Mouse (Mus musculus): Measurements from ENCODE around the gene Pik3c2g. TPM values are rescaled to one million over a fixed set of nuclear protein-coding genes. Genes with fewer than 3 reads are reported as not detected.

Gene Pik3c2g
- total RNA-seq, 2 experiments from 2014 or later: 43.7 TPM; not detected in 1

DNA sequence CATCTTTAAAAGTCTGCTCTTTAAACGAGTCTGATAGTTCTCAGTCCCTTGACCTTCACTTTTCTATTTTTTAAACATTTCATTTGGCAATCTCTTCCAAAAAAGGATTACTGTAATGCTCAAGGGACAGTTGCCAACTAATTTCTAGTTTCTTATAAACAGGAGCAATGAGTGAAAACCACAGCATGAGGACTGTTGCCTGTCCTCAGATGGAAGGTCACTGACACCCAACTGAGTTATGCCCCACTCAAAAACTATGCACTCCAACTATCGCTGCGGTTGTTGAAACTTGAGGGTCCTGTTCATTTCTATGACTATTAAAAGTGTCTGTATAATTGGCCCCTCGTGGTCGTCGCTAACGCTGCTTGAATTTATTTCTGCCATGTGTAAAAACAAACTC, 252.9 kb downstream of the Pik3c2g start:
- DNase-seq (ENCODE audit: low spot score in 2 of 2): no peak

DNA sequence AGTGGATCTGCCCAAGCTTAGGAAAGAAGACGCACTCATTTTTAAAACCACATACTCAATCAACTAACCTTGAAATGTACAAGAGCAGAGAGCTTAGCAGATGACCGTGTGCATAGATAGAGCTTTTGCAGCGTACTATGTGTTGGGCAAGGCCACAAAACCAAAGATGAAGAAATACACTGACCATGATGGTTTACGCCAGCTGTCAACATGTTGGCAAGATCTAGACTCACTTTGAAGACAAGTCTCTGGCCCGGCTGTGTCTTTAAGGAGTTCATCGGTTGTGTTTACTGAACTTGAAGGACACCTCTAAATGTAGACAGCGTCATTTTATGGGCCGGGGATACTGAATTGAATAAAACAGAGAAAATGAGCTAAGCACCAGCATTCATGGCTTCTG, 254.3 kb downstream of the Pik3c2g start:
- no peak for DNase-seq (ENCODE audit: low spot score in 2 of 2)

- no peak for DNase-seq (ENCODE audit: low spot score in 2 of 2)
These were observed 255.6 kb downstream of the Pik3c2g start for GRCm38 (mm10) chr6:139842626-139843025.

- DNase-seq (ENCODE audit: low spot score in 2 of 2): no peak
These were observed 256.5 kb downstream of the Pik3c2g start for GRCm38 (mm10) chr6:139843531-139843930.

DNA sequence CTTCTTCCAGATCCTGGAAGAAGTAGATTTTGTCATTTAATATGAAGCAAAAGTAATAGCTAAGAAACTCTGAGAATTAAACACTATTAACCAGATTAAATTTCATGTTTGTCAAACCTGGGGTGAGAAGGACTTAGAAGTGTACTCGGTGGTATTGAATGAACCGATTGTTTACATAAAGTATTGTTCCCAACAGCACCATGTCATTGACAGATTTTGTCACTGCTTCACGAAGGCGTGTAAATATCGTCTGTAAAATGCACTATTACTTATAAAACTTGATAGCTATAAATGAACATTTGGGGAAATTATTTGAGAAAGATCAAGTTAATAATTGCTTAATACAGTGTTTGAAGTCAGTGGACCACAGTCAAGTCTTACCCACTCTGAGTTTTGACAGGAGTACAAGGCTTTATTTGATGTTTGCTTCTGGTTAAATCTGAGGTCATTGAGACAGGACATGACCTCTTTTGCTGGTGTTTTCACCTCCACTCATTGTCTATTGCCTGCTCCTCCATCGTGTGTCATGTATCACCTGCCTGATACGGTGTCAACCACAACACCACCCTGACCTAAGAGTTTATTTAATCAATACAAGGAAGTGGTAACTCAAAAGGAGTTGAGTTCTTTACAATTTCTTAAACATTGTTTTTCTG, 260.0 kb downstream of the Pik3c2g start:
- no peak for DNase-seq (ENCODE audit: low spot score in 2 of 2)

DNA sequence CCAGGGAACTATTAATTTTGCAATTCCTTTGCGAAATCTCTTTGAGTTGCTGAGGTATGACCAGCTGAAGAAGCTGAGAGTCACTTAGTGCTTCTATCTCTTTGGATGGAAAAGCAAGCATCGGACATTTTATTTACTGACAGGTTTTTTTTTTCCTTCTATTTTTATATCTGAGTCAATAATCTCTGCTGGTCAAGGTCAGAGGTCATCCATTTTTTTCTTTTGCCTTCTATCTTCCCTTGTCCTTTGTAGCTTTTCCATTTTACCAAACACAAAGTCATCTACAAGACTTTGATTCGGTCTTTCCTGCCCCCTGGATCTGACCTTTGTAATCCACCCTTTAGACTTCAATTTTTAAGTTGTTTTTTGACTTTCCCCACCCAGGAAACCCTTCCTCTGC, 262.9 kb downstream of the Pik3c2g start:
- no peak for DNase-seq (ENCODE audit: low spot score in 2 of 2)

DNA sequence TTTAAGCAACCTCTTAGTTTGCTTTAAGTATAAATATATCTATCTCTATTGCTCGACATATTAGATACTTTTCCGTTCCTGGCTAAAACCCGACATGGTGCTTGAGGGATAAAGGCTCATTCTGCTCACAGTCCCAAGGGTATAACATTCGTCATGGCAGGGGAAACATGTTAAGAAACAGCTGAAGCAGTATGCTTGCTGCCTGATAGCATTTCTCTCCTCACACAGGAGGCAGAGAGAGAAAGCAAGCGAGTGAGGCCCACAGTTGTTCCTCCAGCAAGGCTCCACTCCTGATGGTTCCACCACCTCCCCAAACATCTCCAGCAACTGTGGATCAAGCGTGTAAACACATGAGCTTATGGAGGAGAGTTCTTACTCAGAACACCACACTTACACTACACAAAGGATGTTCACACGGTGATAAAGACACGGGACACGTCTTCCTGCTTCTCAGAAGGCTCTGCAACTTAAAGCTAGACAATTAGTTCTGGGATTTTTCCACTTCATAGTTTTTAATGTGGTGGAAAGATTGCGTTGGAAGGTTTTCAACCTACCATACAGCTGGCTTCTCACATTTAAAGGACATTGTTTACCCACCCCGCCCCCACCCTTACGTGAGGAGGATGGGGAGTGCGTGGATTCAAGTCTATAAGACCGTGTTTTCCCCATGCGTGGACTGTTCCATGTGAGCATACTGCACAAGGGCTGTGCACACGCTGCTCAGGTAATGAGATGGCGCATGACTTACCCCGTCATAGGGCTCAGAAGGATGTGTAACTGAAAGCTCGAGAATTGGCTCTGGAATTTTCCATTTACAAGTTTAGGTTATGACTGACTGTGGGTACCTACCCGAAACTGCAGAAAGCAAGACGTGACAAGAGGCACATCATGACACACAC, 264.9 kb downstream of the Pik3c2g start:
- no peak for DNase-seq (ENCODE audit: low spot score in 2 of 2)

GRCm38 (mm10) chr6:139852836-139853235, 265.8 kb downstream of the Pik3c2g start:
- no peak for DNase-seq (ENCODE audit: low spot score in 2 of 2)

DNA sequence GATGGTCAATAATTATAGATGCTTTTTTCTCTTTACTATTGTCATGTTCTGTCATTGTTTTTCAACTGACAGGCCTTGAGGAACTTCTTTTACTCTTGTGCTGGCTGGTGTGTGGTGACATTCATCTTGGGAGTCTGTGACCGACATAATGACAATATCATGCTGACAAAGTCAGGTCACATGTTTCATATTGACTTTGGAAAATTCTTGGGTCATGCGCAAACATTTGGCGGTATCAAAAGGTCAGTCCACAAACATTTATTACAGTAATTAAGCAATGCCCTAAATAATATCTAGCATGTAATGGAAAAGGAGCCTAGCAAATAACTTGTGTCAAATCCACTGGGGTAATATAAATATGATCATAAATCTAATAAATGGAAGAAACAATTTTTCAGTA, 273.1 kb downstream of the Pik3c2g start:
- DNase-seq (ENCODE audit: low spot score in 2 of 2): no peak

DNA sequence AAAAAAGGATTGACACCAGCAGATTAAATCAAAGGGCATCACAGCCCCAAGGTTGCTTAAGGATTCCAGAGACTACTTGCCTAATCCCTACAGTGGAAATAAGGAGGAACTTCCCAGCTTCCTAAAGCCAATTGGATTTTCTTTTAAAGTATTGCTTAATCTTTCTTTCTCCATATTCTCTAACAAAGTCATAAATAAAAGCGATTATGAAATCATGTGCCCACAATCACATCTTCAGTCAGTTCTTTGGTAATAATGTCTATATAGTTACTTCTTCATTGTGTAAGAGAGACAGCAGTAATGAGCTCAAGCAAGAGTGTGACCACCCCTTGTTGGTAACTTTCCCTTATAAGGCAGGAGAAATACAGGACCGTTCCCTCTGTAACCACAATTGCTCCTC, 274.5 kb downstream of the Pik3c2g start:
- DNase-seq (ENCODE audit: low spot score in 2 of 2): no peak

GRCm38 (mm10) chr6:139865059-139865673, 278.1 kb downstream of the Pik3c2g start:
- no peak for DNase-seq (ENCODE audit: low spot score in 2 of 2)

GRCm38 (mm10) chr6:139874418-139875176, 287.6 kb downstream of the Pik3c2g start:
- DNase-seq (ENCODE audit: low spot score in 2 of 2): peak; percentile 36 to 47

GRCm38 (mm10) chr6:139876691-139877090, 289.7 kb downstream of the Pik3c2g start:
- DNase-seq (ENCODE audit: low spot score in 2 of 2): no peak

DNA sequence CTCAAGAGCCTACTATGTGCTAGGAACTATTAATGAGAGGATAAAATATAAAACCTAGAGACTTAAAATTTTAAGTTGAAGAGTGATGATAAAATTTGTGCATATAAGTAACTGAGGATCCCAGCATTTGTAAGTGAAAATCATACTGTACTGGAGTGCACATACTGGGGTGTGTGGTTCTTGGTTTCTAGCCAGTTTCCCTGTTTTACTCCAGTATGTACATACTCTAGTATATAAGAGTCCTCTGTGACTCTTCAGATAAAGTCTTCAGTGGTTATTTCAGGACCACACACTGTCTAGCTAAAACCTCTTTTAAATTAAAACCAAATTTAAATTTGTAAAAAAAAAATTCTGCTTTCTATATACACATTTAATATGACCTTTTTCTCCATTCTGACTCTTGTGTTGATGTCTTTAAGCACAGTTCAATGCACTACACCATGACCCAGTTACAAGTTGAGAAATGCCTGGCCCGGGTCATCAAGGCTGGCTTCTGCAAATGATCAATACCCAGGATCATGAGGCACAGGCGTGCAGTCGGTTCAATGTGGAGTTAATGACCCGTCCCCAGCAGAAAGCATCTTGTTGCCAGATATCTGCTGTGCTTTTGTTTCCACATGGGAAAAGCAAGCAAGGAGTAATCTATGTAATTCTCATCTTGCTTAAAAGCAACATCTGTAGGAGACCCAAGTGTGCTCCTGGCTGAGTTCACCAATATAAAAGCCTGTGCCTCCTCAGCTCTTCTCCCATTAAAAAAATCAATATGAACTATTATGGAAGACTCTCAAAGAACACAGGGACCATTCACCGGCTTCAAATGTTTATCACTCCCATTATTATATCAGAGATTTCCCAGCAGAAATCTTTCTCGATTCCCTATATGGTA, 290.7 kb downstream of the Pik3c2g start:
- DNase-seq (ENCODE audit: low spot score in 2 of 2): peak in 1 of 2 experiments; percentile 5

DNA sequence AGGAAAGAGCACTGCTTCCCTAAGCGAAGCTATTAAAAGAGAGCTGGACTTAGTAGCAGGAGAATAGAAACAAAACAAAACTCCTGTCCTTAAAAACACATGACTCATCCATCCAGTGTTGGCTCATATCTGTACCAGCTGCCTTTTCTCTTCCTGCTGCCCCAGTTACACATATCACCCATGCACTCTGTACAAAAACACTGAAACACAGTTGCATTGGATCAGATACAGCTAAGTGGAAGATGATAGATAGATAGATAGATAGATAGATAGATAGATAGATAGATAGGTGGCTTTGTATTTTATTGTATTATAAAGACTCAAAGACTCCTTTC, 291.3 kb downstream of the Pik3c2g start:
- no peak for DNase-seq (ENCODE audit: low spot score in 2 of 2)

DNA sequence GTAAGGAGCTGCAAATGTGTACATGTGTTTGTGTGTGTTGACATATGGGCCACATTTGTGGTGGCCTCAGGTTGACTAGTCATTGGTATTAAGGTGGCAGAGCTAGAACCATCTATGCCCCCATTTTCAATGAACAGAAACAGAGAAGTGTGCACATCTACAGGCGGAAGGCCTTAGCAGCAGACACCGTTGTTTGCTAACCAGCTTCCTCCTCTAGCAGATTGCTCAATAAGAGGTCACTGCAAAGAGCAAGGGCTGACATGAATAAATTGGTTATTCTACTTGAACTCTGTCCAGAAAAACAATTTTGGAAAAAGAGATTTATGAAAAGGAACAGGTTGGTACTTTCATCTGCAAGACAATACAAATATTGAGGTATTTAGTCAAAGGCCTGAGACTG, 295.1 kb downstream of the Pik3c2g start:
- no peak for DNase-seq (ENCODE audit: low spot score in 2 of 2)

DNA sequence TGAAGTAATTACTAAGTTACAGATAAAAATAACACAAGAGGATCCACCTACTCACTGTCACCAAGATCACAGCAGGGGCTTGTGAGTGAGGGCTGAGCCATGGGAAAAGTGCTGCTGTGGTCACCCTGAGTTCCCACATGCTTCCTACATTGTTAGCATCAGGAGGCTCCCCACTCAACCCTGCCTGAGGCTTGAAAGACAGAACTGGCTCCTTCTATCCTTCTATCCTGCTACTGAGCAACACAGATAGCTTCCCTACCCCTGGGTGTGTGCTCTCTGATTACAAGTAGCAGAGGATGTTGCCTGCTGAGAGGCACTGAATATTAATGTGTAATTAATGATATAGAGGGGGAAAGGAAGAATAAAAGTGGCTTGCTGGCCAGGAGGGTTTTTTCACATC, 300.2 kb downstream of the Pik3c2g start:
- DNase-seq (ENCODE audit: low spot score in 2 of 2): no peak

GRCm38 (mm10) chr6:139895637-139896036, 308.6 kb downstream of the Pik3c2g start:
- DNase-seq (ENCODE audit: low spot score in 2 of 2): no peak

- DNase-seq (ENCODE audit: low spot score in 2 of 2): no peak
These were observed 312.7 kb downstream of the Pik3c2g start for GRCm38 (mm10) chr6:139899630-139900151.

- DNase-seq (ENCODE audit: low spot score in 2 of 2): no peak
These were observed 314.8 kb downstream of the Pik3c2g start for GRCm38 (mm10) chr6:139901801-139902200.
